Mouse (Mus musculus) ES-Bruce4 (cell line): ENCODE measurements around the gene Pam.

Source experiments
- CTCF ChIP-seq: IDR thresholded peaks from one replicate; pipeline ENCODE4 v1.8.1; 2011; ENCODE audit warnings: low read depth, low read length
- POLR2A ChIP-seq: IDR thresholded peaks from one replicate; pipeline ENCODE4 v1.8.1; 2011; ENCODE audit warnings: low read length; ENCODE audit not compliant: insufficient read depth

- TF ChIP-seq POLR2A: no peak
- no peak for TF ChIP-seq CTCF
Measured at GRCm38 (mm10) chr1:98096396-98096935, 1.0 kb upstream of the Pam start.
